Mouse (Mus musculus): ENCODE results near the gene Zbtb20. TPM values are rescaled to one million over a fixed set of nuclear protein-coding genes. Genes with fewer than 3 reads are reported as not detected.

Gene Zbtb20
- polyA plus RNA-seq, 1 experiment: 4.0 TPM

DNA sequence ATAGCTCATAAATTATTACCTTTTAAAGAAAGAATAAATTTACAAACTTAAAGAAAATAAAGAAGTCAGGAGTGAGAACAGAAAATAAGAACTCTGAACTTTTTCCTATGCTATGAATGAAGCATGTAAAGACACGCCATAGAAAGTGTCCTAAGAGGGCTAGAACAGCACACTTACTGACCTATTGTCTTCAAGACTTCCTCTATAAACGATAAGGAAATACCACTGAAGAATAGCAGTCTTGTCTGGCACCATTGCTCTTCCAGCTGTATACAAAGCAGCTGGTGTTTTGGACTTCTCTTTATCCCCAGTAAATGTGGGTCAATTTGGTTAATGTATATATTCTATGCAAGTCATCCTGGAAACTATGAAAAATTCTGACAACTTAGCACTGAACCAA is 544.2 kb downstream of the Zbtb20 start:
- Histone ChIP-seq H3K79me3 (ENCODE audit: low read depth) (peaks cover 2% of the 10 kb centered on the region), H3ac (ENCODE audit: control insufficient read depth, insufficient read length, low read depth) (no peak overlapping the region), H3K4me3 (ENCODE audit: insufficient read depth, poor library complexity, severe bottlenecking) (no peak overlapping the region), H3K36me3 (ENCODE audit: control insufficient read depth, insufficient read depth) (no peaks in the 10 kb centered on the region), H3K79me2 (ENCODE audit: control insufficient read depth, insufficient read depth) (no peaks in the 10 kb centered on the region), H3K27me3 (ENCODE audit: control insufficient read depth, insufficient read depth, insufficient read length) (no peaks in the 10 kb centered on the region)
- TF ChIP-seq MAX (IDR thresholded peaks at IDR 0.05) (no peak), MYOD1 (IDR thresholded peaks at IDR 0.05; ENCODE audit: control insufficient read depth, insufficient read length, low read depth) (no peak), CTCF (IDR thresholded peaks at IDR 0.05; ENCODE audit: control insufficient read depth, insufficient read depth, insufficient read length) (no peak), CEBPB (IDR thresholded peaks at IDR 0.05; ENCODE audit: low read depth) (no peak), MYOG (IDR thresholded peaks at IDR 0.05; ENCODE audit: control insufficient read depth, extremely low read depth, insufficient read length) (no peak), FOSL1 (IDR thresholded peaks at IDR 0.05; ENCODE audit: insufficient read depth, low read length, poor library complexity, severe bottlenecking) (no peak), USF1 (IDR thresholded peaks at IDR 0.05; ENCODE audit: low read depth) (no peak)

GRCm38 (mm10) chr16:43428955-43429354 is 553.3 kb downstream of the Zbtb20 start:
- TF ChIP-seq CEBPB (IDR thresholded peaks at IDR 0.05; ENCODE audit: low read depth) (no peak), MYOD1 (IDR thresholded peaks at IDR 0.05; ENCODE audit: control insufficient read depth, insufficient read length, low read depth) (no peak), USF1 (IDR thresholded peaks at IDR 0.05; ENCODE audit: low read depth) (no peak), MAX (IDR thresholded peaks at IDR 0.05) (no peak), FOSL1 (IDR thresholded peaks at IDR 0.05; ENCODE audit: insufficient read depth, low read length, poor library complexity, severe bottlenecking) (no peak)
- Histone ChIP-seq H3K79me3 (ENCODE audit: low read depth) (peaks cover 1% of the 10 kb centered on the region), H3K27me3 (ENCODE audit: control insufficient read depth, insufficient read depth, insufficient read length) (no peaks in the 10 kb centered on the region), H3K79me2 (ENCODE audit: control insufficient read depth, insufficient read depth) (peaks cover 20% of the 10 kb centered on the region), H3K36me3 (ENCODE audit: control insufficient read depth, insufficient read depth) (no peaks in the 10 kb centered on the region), H3K4me3 (ENCODE audit: insufficient read depth, poor library complexity, severe bottlenecking) (no peak overlapping the region), H3ac (ENCODE audit: control insufficient read depth, insufficient read length, low read depth) (no peak overlapping the region)

GRCm38 (mm10) chr16:43430030-43430429 is 554.3 kb downstream of the Zbtb20 start:
- no peak for TF ChIP-seq CTCF (IDR thresholded peaks at IDR 0.05; ENCODE audit: control insufficient read depth, insufficient read depth, insufficient read length)
- no peak for TF ChIP-seq FOSL1 (IDR thresholded peaks at IDR 0.05; ENCODE audit: insufficient read depth, low read length, poor library complexity, severe bottlenecking)
- no peak overlapping the region for H3K4me3 ChIP-seq (ENCODE audit: insufficient read depth, poor library complexity, severe bottlenecking)
- H3K79me2 ChIP-seq (ENCODE audit: control insufficient read depth, insufficient read depth): peaks cover 20% of the 10 kb centered on the region
- H3K27me3 ChIP-seq (ENCODE audit: control insufficient read depth, insufficient read depth, insufficient read length): no peaks in the 10 kb centered on the region
- H3ac ChIP-seq (ENCODE audit: control insufficient read depth, insufficient read length, low read depth): no peak overlapping the region
- no peaks in the 10 kb centered on the region for H3K36me3 ChIP-seq (ENCODE audit: control insufficient read depth, insufficient read depth)
- H3K79me3 ChIP-seq (ENCODE audit: low read depth): peaks cover 1% of the 10 kb centered on the region

DNA sequence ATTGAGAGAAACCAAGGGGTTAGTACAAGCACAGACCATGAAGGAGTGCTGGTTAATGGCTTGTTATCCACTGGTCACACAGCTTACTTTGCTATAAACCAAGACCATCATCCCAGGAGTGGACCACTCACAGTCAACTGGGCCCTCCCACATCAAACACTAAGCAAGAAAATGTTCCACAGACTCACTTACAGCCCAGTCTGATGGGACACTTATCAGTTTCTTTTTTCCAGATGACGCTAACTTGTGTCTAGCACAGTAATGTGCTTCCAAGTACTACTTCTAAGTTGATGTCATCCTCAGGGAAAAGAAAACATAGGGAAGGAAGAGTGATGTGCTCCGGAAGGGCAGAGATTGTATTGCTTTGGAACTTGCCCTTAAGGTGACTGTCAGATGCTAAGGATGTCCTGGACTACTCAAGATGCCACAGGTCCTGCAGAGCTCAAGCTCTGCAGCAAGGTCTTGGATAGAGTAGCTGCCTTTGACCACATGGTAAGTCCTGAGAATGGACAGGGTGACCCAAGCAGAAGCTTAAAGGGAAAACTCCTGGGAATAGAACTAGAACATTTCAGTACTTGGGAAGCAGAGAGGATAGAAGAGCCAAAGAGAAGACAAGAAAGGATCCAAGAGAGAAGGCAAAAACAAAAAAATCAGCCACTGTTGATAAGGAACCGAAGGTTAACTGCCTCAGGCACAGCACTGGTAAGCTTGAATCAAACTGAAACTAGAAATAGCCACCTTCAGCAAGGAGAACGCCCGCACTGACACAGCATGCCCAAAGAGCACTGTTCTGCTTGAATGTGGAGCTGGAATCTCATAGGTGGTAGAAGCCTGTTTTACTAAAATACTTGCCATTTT is 556.1 kb downstream of the Zbtb20 start:
- H3K27me3 ChIP-seq (ENCODE audit: control insufficient read depth, insufficient read depth, insufficient read length): no peaks in the 10 kb centered on the region

GRCm38 (mm10) chr16:43434941-43435340 is 559.3 kb downstream of the Zbtb20 start:
- TF ChIP-seq CEBPB (IDR thresholded peaks at IDR 0.05; ENCODE audit: low read depth): no peak
- TF ChIP-seq FOSL1 (IDR thresholded peaks at IDR 0.05; ENCODE audit: insufficient read depth, low read length, poor library complexity, severe bottlenecking): no peak
- no peak for TF ChIP-seq CTCF (IDR thresholded peaks at IDR 0.05; ENCODE audit: control insufficient read depth, insufficient read depth, insufficient read length)
- no peak for TF ChIP-seq MYOG (IDR thresholded peaks at IDR 0.05; ENCODE audit: control insufficient read depth, extremely low read depth, insufficient read length)
- TF ChIP-seq USF1 (IDR thresholded peaks at IDR 0.05; ENCODE audit: low read depth): no peak
- no peak for TF ChIP-seq MAX (IDR thresholded peaks at IDR 0.05)
- TF ChIP-seq MYOD1 (IDR thresholded peaks at IDR 0.05; ENCODE audit: control insufficient read depth, insufficient read length, low read depth): no peak
- H3K79me2 ChIP-seq (ENCODE audit: control insufficient read depth, insufficient read depth): peaks cover 9% of the 10 kb centered on the region
- H3K4me3 ChIP-seq (ENCODE audit: insufficient read depth, poor library complexity, severe bottlenecking): no peak overlapping the region
- H3ac ChIP-seq (ENCODE audit: control insufficient read depth, insufficient read length, low read depth): no peak overlapping the region
- no peaks in the 10 kb centered on the region for H3K36me3 ChIP-seq (ENCODE audit: control insufficient read depth, insufficient read depth)
- peaks cover 1% of the 10 kb centered on the region for H3K79me3 ChIP-seq (ENCODE audit: low read depth)
- no peaks in the 10 kb centered on the region for H3K27me3 ChIP-seq (ENCODE audit: control insufficient read depth, insufficient read depth, insufficient read length)

More for the DNA sequence above, 556.1 kb downstream of the Zbtb20 start:
- H3ac ChIP-seq (ENCODE audit: control insufficient read depth, insufficient read length, low read depth): no peak overlapping the region
- no peaks in the 10 kb centered on the region for H3K36me3 ChIP-seq (ENCODE audit: control insufficient read depth, insufficient read depth)
- no peak overlapping the region for H3K4me3 ChIP-seq (ENCODE audit: insufficient read depth, poor library complexity, severe bottlenecking)
- TF ChIP-seq FOSL1 (IDR thresholded peaks at IDR 0.05; ENCODE audit: insufficient read depth, low read length, poor library complexity, severe bottlenecking): no peak
- TF ChIP-seq CTCF (IDR thresholded peaks at IDR 0.05; ENCODE audit: control insufficient read depth, insufficient read depth, insufficient read length): no peak
- TF ChIP-seq MYOD1 (IDR thresholded peaks at IDR 0.05; ENCODE audit: control insufficient read depth, insufficient read length, low read depth): no peak
- no peak for TF ChIP-seq MAX (IDR thresholded peaks at IDR 0.05)
- peaks cover 1% of the 10 kb centered on the region for H3K79me3 ChIP-seq (ENCODE audit: low read depth)
- H3K79me2 ChIP-seq (ENCODE audit: control insufficient read depth, insufficient read depth): peaks cover 20% of the 10 kb centered on the region

- Histone ChIP-seq H3K27me3 (ENCODE audit: control insufficient read depth, insufficient read depth, insufficient read length) (no peaks in the 10 kb centered on the region), H3K36me3 (ENCODE audit: control insufficient read depth, insufficient read depth) (no peaks in the 10 kb centered on the region), H3K4me3 (ENCODE audit: insufficient read depth, poor library complexity, severe bottlenecking) (no peak overlapping the region), H3ac (ENCODE audit: control insufficient read depth, insufficient read length, low read depth) (no peak overlapping the region), H3K79me3 (ENCODE audit: low read depth) (no peaks in the 10 kb centered on the region), H3K79me2 (ENCODE audit: control insufficient read depth, insufficient read depth) (no peaks in the 10 kb centered on the region)
- TF ChIP-seq MYOD1 (IDR thresholded peaks at IDR 0.05; ENCODE audit: control insufficient read depth, insufficient read length, low read depth): no peak
- no peak for TF ChIP-seq CEBPB (IDR thresholded peaks at IDR 0.05; ENCODE audit: low read depth)
- TF ChIP-seq MAX (IDR thresholded peaks at IDR 0.05): no peak
- no peak for TF ChIP-seq CTCF (IDR thresholded peaks at IDR 0.05; ENCODE audit: control insufficient read depth, insufficient read depth, insufficient read length)
- no peak for TF ChIP-seq FOSL1 (IDR thresholded peaks at IDR 0.05; ENCODE audit: insufficient read depth, low read length, poor library complexity, severe bottlenecking)
- TF ChIP-seq USF1 (IDR thresholded peaks at IDR 0.05; ENCODE audit: low read depth): no peak
- no peak for TF ChIP-seq MYOG (IDR thresholded peaks at IDR 0.05; ENCODE audit: control insufficient read depth, extremely low read depth, insufficient read length)
Measured at GRCm38 (mm10) chr16:43438878-43439371, 563.2 kb downstream of the Zbtb20 start.

All from C2C12 (cell line).